Mouse (Mus musculus): ENCODE measurements at regions not wholly inside any gene's neighbourhood (a gene's known extent, or its start where the extent isn't known, plus 50 kb on each side); places are given as distances from the start of the nearest gene placed in this dataset.
A peak's percentile ranks its signal among the peaks of the same experiment; 100 is the strongest.
"Not testable (repeated sequence)": the region's sequence is repeated elsewhere in the genome, so short reads cannot be mapped to it uniquely, and the experiment has no call there.

DNA sequence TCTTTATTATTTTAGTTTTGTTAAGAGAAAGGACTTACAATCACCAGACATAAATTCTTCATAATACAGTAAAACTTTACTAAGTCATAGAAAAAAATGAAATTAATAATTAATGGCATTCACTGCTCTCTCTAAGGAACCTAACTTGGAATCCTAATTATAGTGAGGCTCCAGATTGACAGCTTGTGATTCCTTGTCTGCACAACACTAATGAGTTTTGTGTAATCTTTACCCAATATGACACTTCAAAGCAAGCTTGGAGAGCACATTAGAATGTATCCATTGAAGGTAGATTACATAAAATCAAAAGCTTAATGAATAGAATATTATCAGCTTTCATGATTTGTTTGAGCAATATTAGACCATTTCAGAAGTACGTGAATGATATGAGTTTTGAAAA lies 1914.7 kb downstream of the Efna5 start:
- no peak for DNase-seq

DNA sequence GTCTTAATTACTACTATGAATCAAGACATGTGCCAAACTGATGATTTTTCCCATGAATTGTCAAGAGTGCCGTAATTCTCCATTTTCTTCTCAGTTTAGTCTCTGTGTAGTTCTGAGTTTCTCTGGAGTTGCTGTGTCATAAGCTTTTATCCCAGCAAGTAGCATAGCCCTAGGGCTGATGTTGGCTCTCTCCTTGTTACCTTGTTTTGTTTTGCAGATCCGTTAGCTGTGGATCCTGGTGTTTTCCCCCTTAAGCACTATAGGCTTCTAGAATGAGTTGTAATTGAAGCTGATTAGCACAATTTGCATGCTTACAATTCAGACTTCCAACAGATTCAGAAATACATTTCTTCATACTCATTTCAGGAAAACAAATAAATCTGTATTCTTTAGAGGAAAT lies 1915.5 kb downstream of the Efna5 start:
- DNase-seq = no peak

DNA sequence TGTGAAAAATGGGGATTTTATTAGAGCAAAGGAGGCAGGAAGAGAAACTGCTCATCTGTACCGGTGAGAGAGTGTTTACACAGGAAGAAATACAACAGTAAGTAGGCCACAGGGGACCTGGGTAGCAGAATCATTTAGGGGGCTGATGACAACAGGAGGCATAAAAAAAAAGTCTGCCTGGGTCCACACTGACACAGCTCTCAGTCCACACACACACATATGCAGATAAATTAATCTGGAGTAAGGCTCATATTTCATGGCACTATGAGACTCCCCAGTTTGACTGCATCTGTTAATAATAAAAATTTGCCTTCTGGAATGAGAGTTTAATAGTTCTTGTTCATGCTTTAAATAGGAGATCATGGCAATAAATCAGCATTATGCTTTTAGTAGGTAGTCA lies 1929.7 kb downstream of the Efna5 start:
- DNase-seq = no peak

DNA sequence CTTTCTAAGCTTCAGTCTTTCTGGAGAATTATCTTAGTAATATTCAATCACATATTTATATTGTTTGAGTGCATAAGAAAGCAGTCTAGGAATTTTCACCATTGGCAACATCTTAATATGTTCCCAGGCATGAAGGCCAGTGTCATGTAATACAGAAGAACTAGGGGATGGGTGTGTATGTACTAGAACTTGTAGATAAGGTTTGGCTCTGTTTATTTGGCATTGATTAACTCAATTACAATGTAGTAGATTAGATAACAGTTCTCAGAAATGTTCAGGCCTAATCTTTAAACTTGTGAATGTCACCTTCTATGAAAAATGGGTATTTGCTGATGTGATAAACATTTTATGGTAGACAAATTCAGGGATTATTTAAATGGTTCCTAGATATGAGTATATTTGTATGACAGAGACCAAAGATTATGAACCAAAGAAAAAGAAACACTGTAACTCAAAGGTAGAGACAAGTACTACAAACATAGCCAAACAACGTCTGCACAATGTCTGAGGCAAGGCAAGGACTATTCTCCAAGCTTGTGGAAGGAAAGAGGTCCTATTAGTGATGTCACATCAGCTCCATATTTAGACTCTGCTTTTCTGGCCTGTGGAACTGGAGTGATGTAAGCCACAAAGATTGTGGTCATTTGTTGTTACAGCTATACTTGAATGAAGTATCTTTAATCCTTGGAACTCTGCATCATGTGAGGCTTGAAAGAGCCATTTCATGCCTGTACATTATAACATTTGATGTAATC lies 1924.8 kb upstream of the Nudt12 start:
- no peak for DNase-seq

DNA sequence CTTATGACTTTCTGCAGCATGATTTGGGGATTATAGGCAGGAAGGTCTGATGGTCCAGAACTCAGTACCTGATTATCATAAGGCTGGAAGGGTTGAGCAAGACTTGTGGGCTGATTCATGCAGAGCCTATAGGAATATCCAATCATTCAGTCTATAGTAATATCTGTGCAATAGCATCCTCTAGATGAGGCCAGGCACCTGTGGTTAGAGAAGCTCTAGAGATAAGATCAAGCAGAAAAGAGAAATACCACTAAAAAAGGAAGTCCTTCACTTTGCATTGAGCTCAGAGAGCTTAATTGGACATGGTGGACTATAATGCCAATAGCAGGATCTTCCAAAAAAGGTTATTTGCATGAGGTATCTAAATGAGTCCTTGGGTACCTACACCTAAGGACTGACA lies 1921.1 kb upstream of the Nudt12 start:
- DNase-seq = no peak

DNA sequence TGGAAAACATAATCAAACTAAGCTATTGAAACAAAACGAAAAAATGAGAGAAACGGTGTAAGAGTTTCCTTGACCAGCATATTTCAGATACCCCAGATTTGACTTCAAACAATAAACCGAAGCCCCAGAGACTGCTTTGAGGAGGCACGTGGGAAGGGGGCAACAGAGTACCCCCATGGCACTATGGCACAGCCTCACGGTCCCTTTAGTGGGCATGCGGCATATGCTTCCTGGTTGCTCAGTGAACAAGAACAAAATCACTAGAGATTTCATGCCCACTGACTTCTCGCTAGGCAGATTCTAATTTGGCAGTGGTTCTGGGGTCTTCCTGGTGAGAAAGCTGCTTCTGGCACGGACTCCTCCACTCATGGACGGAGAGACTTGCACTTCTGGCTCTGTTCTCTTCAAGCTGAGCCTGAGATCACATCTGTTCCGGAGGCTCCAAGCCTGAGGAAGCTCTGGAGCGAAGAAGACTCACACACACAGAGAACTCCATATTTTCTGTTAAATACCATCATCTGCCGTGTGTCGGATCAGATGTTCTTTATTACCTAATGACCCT lies 1912.7 kb upstream of the Nudt12 start:
- DNase-seq = no peak

DNA sequence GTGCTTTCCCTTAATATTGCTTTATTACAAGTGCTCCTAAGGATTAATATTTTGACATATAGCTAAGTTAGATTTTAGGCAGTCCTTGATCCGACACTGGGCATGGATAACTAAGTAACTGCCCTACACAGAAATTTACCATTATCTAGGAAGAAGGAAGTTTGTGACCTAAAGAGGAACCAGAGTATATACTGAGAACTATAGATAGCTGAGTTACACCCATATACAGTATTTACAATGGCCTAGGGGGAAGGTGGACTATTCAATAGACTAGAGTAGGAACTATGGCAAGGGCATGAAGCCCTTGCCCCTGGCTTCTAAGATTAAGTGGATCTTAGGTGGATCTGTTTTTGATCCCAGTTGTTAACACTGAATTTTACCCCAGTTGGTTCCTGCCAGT lies 1869.5 kb upstream of the Nudt12 start:
- DNase-seq = not testable (repeated sequence)

DNA sequence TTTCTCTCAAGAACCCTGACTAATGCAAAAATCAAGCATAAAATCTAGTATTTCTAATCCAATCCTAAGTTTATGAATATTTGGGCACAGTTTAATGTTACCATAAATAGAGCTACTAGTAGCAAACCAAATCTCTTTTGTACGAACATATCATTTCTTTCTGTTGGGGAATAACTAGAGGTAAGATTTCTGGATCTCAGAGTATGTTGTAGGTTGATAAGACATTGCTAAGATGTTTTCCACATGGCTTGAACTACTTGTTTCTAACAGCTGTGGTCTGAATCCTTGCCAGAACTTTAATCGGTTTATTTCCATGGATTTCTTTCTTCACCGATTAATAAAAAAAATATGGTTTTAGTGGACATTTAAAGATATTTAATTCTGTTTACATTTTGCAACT lies 1844.3 kb upstream of the Nudt12 start:
- no peak for DNase-seq

DNA sequence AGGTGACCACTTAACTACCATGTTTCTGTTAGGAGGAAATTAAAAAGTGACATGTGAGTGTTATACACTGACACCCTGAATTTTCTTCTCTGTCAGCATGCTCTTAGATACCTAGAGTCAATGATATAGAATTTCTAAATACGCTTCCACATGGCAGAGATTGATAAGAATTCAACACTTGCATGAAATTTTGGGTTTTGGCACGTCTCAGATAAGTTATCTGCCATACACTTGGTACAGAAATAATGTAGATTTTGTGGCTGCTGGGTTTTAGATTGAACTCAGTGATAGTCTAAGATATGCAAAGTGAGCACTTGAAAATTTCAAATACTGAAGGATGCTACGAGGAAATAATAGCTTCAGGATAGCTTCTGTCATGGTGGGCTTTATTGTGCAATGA lies 1841.5 kb upstream of the Nudt12 start:
- DNase-seq = no peak

DNA sequence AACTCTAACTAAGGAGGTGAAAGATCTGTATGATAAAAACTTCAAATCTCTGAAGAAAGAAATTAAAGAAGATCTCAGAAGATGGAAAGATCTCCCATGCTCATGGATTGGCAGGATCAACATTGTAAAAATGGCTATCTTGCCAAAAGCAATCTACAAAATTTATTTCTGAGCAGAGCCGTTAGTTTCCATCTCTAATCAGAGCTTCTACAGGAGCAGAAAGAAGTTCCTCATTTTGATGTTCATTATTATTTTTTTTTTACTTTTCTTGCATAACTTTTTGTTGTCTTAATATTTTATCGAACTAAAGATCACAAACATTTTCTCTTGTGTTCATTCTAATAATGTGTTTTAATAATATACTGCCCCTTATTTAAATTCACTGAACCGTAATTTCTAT lies 1825.6 kb upstream of the Nudt12 start:
- not testable (repeated sequence) for DNase-seq

DNA sequence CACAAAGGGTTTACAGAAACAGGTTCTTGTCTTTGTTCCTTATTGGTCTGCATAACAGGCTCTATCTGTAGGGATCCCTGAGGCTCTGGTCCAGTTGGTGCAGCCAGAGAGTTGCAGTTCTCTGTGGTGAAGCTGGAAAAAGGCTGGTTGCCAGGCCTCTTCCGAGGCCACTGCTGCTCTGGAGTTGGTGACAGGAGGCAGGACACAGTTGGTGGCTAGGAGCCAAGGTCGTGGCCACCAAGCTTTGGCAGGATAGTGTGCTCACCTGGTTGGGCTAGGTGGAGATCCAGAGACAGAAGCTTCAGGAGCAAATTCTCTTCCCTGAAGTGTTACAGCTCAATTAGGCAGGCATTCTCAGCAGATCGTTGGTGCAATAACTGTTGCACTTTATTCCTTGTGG lies 1819.4 kb upstream of the Nudt12 start:
- peak in 1 of 2 experiments; percentile 2 for DNase-seq

DNA sequence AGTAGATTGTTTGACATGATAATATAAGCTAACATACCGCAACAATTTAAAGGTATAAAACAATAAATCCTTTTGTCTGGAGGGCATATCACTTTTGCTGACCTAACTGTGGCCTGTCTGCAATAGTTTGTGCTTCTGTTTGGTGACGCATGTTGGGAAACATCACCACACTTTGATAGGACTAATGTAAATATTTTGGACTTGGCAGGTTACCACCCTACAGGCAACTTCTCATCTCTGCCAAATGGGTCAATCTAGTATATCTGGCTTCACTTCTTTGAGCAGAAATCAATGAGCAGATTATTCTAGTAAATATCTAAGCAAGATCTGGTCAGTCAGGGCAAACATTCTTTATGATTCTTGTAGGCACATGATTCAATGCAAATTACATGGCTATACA lies 1817.3 kb upstream of the Nudt12 start:
- DNase-seq = no peak

DNA sequence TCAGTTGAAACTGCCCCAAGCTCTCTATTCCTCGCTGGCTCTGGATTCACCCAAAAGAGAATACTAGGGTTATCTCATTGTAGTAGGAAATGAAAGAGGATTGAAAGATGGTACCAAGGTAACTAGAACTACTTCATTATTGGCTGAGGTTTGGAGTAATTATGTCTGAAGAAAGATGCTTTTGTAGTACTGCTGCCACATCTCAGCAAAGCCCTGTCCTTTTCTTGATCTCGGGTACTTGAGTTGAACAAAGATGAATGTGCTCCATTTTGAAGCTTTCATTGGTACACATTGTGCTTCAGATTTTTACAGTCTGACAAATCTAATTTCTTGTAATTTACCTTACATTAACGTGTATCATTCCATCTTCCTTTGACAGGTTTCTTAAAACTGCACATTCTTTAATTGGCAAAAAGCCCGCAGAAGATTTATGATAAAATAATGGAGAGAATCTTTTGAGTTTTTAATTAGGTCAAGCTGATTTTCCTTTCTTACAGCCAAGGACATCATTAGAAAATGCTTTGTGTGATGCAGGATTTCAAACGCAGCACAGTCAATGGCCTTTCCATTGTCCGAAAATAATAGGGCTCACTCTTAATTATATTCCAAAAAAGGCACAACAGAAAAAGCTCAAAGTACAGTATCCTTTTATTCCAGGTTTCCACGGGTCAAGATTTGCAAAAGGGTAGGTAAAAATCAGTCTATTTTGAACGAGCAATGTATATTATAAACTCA lies 1791.7 kb upstream of the Nudt12 start:
- DNase-seq = no peak

DNA sequence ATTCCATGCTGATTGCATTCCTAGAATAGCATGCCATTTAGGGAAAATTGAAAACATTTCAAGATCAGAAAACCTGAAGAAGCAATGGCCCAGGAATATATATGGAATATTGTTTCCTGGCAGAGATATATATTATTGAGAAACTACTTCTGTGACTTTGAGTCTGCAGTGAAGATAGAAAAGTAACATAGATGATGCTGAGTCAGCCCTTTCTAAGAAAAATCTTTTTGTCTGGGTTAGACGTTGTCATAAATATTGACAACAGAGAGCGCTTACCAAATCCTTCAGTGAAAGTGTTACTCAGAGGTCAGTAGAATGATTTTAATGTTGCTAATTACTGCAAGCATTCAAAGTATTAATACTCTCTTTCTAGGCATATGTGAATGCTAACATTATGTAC lies 1749.1 kb upstream of the Nudt12 start:
- no peak for DNase-seq

DNA sequence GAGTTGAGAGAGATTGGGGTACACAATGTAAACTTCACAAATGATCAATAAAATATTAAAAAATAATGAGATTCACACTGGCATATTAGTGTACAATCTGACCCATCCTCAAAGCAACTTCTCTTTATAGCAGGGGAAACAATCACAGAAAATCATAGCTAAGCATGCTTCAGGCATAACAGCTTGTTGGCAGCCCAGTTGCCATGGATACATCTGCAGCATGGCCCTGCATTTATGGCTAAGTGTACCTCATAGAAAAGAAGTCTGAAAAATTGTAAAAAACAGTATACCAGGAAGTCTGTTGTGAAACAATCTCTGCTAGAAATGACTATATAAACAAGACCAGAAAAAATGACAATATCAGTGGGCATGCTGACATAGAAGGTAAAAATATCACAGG lies 1747.9 kb upstream of the Nudt12 start:
- DNase-seq = no peak

DNA sequence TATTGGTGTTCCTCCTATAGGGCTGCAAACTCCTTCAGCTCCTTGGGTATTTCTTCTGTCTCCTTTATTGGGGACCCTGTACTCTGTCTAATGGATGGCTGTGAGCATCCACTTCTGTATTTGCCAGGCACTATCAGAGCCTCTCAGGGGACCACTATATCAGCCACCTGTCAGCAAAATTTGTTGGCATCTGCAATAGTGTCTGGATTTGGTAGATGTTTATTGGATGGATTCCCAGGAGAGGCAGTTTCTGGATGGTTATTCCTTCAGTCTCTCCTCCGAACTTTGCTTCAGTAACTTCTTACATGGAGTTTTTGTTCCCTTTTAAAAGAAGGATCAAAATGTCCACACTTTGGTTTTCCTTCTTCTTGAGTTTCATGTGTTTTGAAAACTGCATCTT lies 1729.7 kb upstream of the Nudt12 start:
- no peak for DNase-seq

DNA sequence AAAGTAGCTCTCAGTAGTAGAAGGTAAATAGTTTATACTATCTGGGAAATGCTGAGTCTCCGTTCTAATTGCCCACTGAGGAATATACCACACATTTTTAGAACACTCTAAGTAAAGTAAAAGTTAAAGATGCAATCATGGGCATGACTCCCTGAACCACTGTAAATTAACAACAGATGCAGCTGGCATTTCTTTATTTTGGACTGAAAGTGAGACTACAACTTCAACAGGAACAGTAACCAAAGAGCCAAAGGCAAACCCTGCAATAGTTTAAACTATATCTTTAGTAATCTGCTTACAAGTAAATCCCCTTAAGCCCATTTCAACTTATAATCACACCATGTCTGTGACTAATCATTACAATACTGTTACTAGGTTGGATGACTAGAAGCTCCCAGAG lies 1725.0 kb upstream of the Nudt12 start:
- DNase-seq = no peak

DNA sequence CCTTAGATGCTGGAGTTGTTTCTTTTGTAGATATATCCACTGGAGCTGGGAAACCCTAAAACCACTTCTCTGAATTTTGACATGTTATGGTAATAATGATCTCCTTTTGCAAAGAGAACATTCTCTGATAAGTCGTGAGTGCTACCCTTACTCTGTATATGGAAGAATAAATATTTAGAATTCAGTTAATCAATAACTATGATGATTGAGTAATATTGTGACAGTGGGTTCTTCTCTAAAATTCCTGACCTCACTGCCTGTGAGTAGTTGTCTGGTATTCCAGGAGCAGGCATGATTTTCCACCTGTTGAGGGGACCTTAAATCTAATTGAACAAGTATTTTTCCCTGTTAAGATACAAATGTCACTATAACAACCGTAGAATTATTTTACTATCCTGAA lies 1707.0 kb upstream of the Nudt12 start:
- no peak for DNase-seq

DNA sequence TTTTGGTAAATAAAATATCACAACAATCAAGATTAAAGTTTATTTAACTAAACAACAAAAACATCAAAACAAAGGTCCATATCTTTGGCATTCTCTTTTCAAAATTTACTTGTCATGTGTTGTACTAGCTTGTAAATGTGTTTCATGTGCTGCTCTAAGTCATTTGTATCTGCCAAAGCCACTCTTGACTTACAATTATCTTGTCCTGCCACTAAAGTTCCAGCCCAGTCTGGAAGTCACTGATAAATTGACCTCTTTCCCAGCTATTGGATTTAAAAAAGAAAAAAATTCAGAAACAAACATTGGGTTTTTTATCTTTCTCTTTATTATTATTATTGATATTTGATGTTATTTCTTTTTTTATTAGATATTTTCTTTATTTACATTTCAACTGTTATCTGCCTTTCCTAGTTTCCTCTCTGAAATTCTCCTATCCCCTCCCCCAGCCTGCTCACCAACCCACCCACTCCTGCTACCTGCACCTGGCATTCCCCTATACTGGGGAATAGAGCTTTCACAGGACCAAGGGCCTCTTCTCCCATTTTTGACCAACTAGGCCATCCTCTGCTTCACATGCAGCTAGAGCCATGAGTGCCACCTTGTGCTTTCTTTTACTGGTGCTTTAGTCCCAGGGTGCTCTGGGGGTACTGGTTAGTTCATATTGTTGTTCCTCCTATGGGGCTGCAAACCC lies 1704.9 kb upstream of the Nudt12 start:
- DNase-seq = no peak

DNA sequence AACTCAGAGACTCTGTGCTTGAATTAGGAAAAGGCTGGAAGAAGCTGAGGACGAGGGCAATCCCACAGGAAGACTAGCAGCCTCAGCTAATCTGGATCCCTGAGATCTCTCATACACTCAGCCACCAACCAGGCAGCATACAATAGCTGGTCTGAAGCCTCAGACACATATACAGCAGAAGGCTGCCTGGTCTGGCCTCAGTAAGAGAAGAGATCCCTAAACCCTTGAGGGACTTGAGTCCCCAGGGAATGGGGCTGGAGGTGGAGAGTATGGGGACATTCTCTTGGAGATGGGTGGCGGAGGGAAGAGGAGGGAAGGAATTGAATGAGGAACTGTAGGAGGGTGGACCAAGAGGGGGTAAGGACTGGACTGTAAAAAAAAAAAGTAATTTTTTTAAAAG lies 1704.3 kb upstream of the Nudt12 start:
- no peak for DNase-seq

Data from cerebellum, adult 18-20 months (tissue).